Mouse (Mus musculus): ENCODE measurements at regions not wholly inside any gene's neighbourhood (a gene's known extent, or its start where the extent isn't known, plus 50 kb on each side); places are given as distances from the start of the nearest gene placed in this dataset.

GRCm38 (mm10) chr6:89033433-89034298, 131.6 kb downstream of the Tpra1 start:
- TF ChIP-seq TCF12 (IDR thresholded peaks at IDR 0.05; ENCODE audit: low read depth, low read length) (no peak), CHD2 (IDR thresholded peaks at IDR 0.05; ENCODE audit: low read length) (no peak), EP300 (IDR thresholded peaks at IDR 0.05; ENCODE audit: low read depth in 1 of 2, low read length in 2 of 2) (no peak), CTCF (IDR thresholded peaks at IDR 0.05 in 2 of 3, conservative IDR thresholded peaks at IDR 0.05 in 1 of 3; ENCODE audit: control insufficient read depth in 1 of 3, insufficient read depth in 1 of 3, low read depth in 2 of 3, low read length in 3 of 3, poor library complexity in 1 of 3, severe bottlenecking in 1 of 3) (peak; percentile 25 to 45 (median 36); a peak in 5 of 6 replicates), NELFE (IDR thresholded peaks at IDR 0.05; ENCODE audit: low read depth, low read length) (no peak), GATA1 (IDR thresholded peaks at IDR 0.05; ENCODE audit: low read depth, low read length) (no peak), POLR2A (IDR thresholded peaks at IDR 0.05; ENCODE audit: control insufficient read depth in 1 of 2, insufficient read depth in 1 of 2, low read depth in 1 of 2, low read length in 2 of 2, poor library complexity in 1 of 2) (no peak)

Data from MEL (cell line).